Mouse (Mus musculus) erythroblast, adult 5-6 weeks (primary cell): ENCODE results near the gene Atg7. TPM values are rescaled to one million over a fixed set of nuclear protein-coding genes. Genes with fewer than 3 reads are reported as not detected.

ENCODE experiments used
- ATAC-seq: replicated peaks from 2 replicates; pipeline ENCODE4 v1.8.0; 2016; ENCODE audit warnings: moderate number of reproducible peaks, mild to moderate bottlenecking, moderate TSS enrichment, inconsistent platforms; ENCODE audit not compliant: poor library complexity, low FRiP score, severe bottlenecking
- total RNA-seq, 2 experiments: library from RNA; stranded (forward) in 1 of 2; stranded (reverse) in 1 of 2; fragments of 150-400 nt in 1 of 2; fragments of 200-764, 138-1000 nt in 1 of 2; gene quantifications; 2 replicates each; pipeline versions ENCODE4 v1.2.3 to v1.2.4; 2015 to 2017; ENCODE audit warnings: low replicate concordance in 2 of 2

Gene Atg7
- total RNA-seq, 2 experiments from 2014 or later, result 9.2 to 36.5 TPM

GRCm38 (mm10) chr6:114838872-114839271 lies 196.0 kb downstream of the Atg7 start:
- no peak for ATAC-seq

- ATAC-seq, result no peak
These were observed 197.1 kb downstream of the Atg7 start for GRCm38 (mm10) chr6:114840012-114840411.

- no peak for ATAC-seq
These were observed 199.2 kb downstream of the Atg7 start for GRCm38 (mm10) chr6:114842131-114842530.

GRCm38 (mm10) chr6:114842863-114843262 lies 200.0 kb downstream of the Atg7 start:
- ATAC-seq, result no peak

- ATAC-seq, result no peak
These were observed 203.4 kb downstream of the Atg7 start for GRCm38 (mm10) chr6:114846153-114846772.

GRCm38 (mm10) chr6:114847582-114848174 lies 204.8 kb downstream of the Atg7 start:
- ATAC-seq, result no peak

- ATAC-seq, result no peak
These were observed 205.9 kb downstream of the Atg7 start for GRCm38 (mm10) chr6:114848761-114849160.

- no peak for ATAC-seq
These were observed 206.9 kb downstream of the Atg7 start for GRCm38 (mm10) chr6:114849787-114850186.

GRCm38 (mm10) chr6:114851688-114852087 lies 208.8 kb downstream of the Atg7 start:
- ATAC-seq, result no peak

GRCm38 (mm10) chr6:114852739-114853138 lies 209.8 kb downstream of the Atg7 start:
- no peak for ATAC-seq

GRCm38 (mm10) chr6:114854368-114854767 lies 211.5 kb downstream of the Atg7 start:
- ATAC-seq, result no peak

GRCm38 (mm10) chr6:114855644-114856043 lies 212.7 kb downstream of the Atg7 start:
- ATAC-seq, result no peak

GRCm38 (mm10) chr6:114856501-114856900 lies 213.6 kb downstream of the Atg7 start:
- no peak for ATAC-seq

GRCm38 (mm10) chr6:114857996-114858721 lies 215.3 kb downstream of the Atg7 start:
- no peak for ATAC-seq

- no peak for ATAC-seq
These were observed 215.8 kb downstream of the Atg7 start for GRCm38 (mm10) chr6:114858722-114859053.

- no peak for ATAC-seq
These were observed 218.0 kb downstream of the Atg7 start for GRCm38 (mm10) chr6:114860677-114861568.

GRCm38 (mm10) chr6:114861591-114861990 lies 218.7 kb downstream of the Atg7 start:
- no peak for ATAC-seq

- no peak for ATAC-seq
These were observed 219.1 kb downstream of the Atg7 start for GRCm38 (mm10) chr6:114862046-114862445.

GRCm38 (mm10) chr6:114863501-114863900 lies 220.6 kb downstream of the Atg7 start:
- no peak for ATAC-seq

- no peak for ATAC-seq
These were observed 221.5 kb downstream of the Atg7 start for GRCm38 (mm10) chr6:114864421-114864820.
